ENCODE assay signal across 8 mouse cellular contexts in genomic region chr5:35884262-35884661, GRCm38 (mm10). TPM values are rescaled to one million over a fixed set of nuclear protein-coding genes. Genes with fewer than 3 reads are reported as not detected.
DNase-seq lines count a peak whose midpoint lies in the region; ATAC-seq and TF ChIP-seq lines count a peak whose summit lies in the region.

No protein-coding gene starts in this region.

- no peak overlapping the region for H3K9ac ChIP-seq in heart, adult 2 months (ENCODE audit: low read depth, low read length)
- no peak overlapping the region for H3K9ac ChIP-seq in forebrain, embryonic 13.5 days

- H3K27me3 ChIP-seq in heart, adult 2 months (ENCODE audit: control insufficient read depth, insufficient read depth, low read length), result no peaks in the 10 kb centered on the region
- no peaks in the 10 kb centered on the region for H3K27me3 ChIP-seq in forebrain, embryonic 13.5 days
- no peaks in the 10 kb centered on the region for H3K27me3 ChIP-seq in limb, embryonic 10.5 days (ENCODE audit: low read depth, poor library complexity, severe bottlenecking)
- H3K27me3 ChIP-seq in splenic B cell, adult 2 months (ENCODE audit: control insufficient read depth, insufficient read depth, low read length, poor library complexity, severe bottlenecking), result no peaks in the 10 kb centered on the region

- H3K27ac ChIP-seq in heart, adult 2 months, result no peak overlapping the region
- H3K27ac ChIP-seq in forebrain, embryonic 13.5 days, result no peak overlapping the region
- no peak overlapping the region for H3K27ac ChIP-seq in limb, embryonic 10.5 days

- H3K36me3 ChIP-seq in heart, adult 2 months (ENCODE audit: control insufficient read depth, insufficient read depth, low read length), result no peaks in the 10 kb centered on the region
- no peaks in the 10 kb centered on the region for H3K36me3 ChIP-seq in forebrain, embryonic 13.5 days (ENCODE audit: poor library complexity, severe bottlenecking)
- H3K36me3 ChIP-seq in limb, embryonic 10.5 days, result no peaks in the 10 kb centered on the region
- H3K36me3 ChIP-seq in splenic B cell, adult 2 months (ENCODE audit: control insufficient read depth, insufficient read depth, low read length, poor library complexity, severe bottlenecking), result no peaks in the 10 kb centered on the region

- no peaks in the 10 kb centered on the region for H3K4me1 ChIP-seq in heart, adult 2 months (ENCODE audit: control insufficient read depth, insufficient read depth, low read length)
- peaks cover 13% of the 10 kb centered on the region for H3K4me1 ChIP-seq in forebrain, embryonic 13.5 days
- H3K4me1 ChIP-seq in limb, embryonic 10.5 days, result no peaks in the 10 kb centered on the region

- TF ChIP-seq CTCF in heart, adult 2 months (IDR thresholded peaks at IDR 0.05), result peak; percentile 69

- H3K9me3 ChIP-seq in forebrain, embryonic 13.5 days (replicated peaks), result no peaks in the 10 kb centered on the region
- no peaks in the 10 kb centered on the region for H3K9me3 ChIP-seq in limb, embryonic 10.5 days (replicated peaks)

- no peak overlapping the region for H3K4me2 ChIP-seq in forebrain, embryonic 13.5 days

- ATAC-seq in forebrain, embryonic 13.5 days, result 0 out of 2 replicates have a peak, but pooled peaks have one; percentile 31

- TF ChIP-seq EP300 in heart, adult 2 months (IDR thresholded peaks at IDR 0.05; ENCODE audit: insufficient read depth, low read depth, low read length), result no peak

- 51% methylated on average over 11 of the region's 11 CpGs for WGBS in heart, adult 2 months
- WGBS in forebrain, embryonic 13.5 days, result 39% methylated on average over 11 of the region's 11 CpGs
- WGBS in limb, embryonic 10.5 days, result 39% methylated on average over 11 of the region's 11 CpGs

- no peak overlapping the region for H3K4me3 ChIP-seq in heart, adult 2 months
- H3K4me3 ChIP-seq in forebrain, embryonic 13.5 days, result no peak overlapping the region
- H3K4me3 ChIP-seq in limb, embryonic 10.5 days, result no peak overlapping the region

- DNase-seq in heart, adult 2 months, result no peak
- no peak for DNase-seq in heart, adult 11 months
- DNase-seq in 3T3-L1 (ENCODE audit: low read depth, low spot score) (peak; percentile 48), NIH3T3 (ENCODE audit: low read depth) (peak; percentile 55)
- peak; percentile 68 for DNase-seq in limb, embryonic 10.5 days (ENCODE audit: low spot score)
- DNase-seq in splenic B cell, adult 2 months (ENCODE audit: low read depth, low spot score), result peak; percentile 32
- DNase-seq in spleen, postnatal 14 days (ENCODE audit: low spot score in 2 of 2), result no peak

- intact Hi-C loops in heart, adult 2 months (cut with DNase I), result no loop called here

- no peaks in the 10 kb centered on the region for H3K79me2 ChIP-seq in heart, adult 2 months (replicated peaks; ENCODE audit: control insufficient read depth, insufficient read depth, low read length)

- no peak for TF ChIP-seq POLR2A in heart, adult 2 months (IDR thresholded peaks at IDR 0.05; ENCODE audit: insufficient read depth, low read depth, low read length)

RNA-seq across cellular contexts. Expression of gene Afap1, which starts 8.9 kb away (rescaled TPM):
- 10 to 100 TPM; 18.7 to 20.6 TPM for total RNA-seq in heart, adult 2 months (2021)
- 11.5 and 13.6 TPM in 2 replicates for polyA plus RNA-seq in heart, adult 2 months (2012; rRNA removed)
- 38.5 and 41.4 TPM in 2 replicates for polyA plus RNA-seq in forebrain, embryonic 13.5 days (2015; fragmentation: Nextera tagmentation; extraction: Ambion mirVana)
- polyA plus RNA-seq in limb, embryonic 10.5 days (2016; fragmentation: Nextera tagmentation; extraction: Ambion mirVana), result 13.6 and 15.1 TPM in 2 replicates

Comparison
In these comparisons a context has a peak if more than half of its experiments do, and no peak if none do; other contexts are left out.
1. DNase-seq: peak in 3T3-L1 (single experiment), NIH3T3 (single experiment), limb, embryonic 10.5 days (single experiment) and splenic B cell, adult 2 months (single experiment); none in heart, adult 2 months (0 of 2), heart, adult 11 months (single experiment) and spleen, postnatal 14 days (0 of 2).